Mouse (Mus musculus): ENCODE results near the gene Zfp212. TPM values are rescaled to one million over a fixed set of nuclear protein-coding genes. Genes with fewer than 3 reads are reported as not detected.

Zfp212 gene
- total RNA-seq, 2 experiments from 2014 or later = 17.3 to 19.1 TPM

GRCm38 (mm10) chr6:47903587-47903986, 16.7 kb upstream of the Zfp212 start:
- TF ChIP-seq CTCF (IDR thresholded peaks at IDR 0.05) = no peak
- no peak overlapping the region for H3K4me3 ChIP-seq
- DNase-seq (ENCODE audit: extremely low spot score in 1 of 2, low spot score in 2 of 2) = no peak
- intact Hi-C loops (cut with DNase I) = no loop called here
- no peak overlapping the region for H3K27ac ChIP-seq

GRCm38 (mm10) chr6:47904361-47904760, 15.9 kb upstream of the Zfp212 start:
- TF ChIP-seq CTCF (IDR thresholded peaks at IDR 0.05) = no peak
- DNase-seq (ENCODE audit: extremely low spot score in 1 of 2, low spot score in 2 of 2) = no peak
- Histone ChIP-seq H3K27ac (no peak overlapping the region), H3K4me3 (no peak overlapping the region)
- intact Hi-C loops (cut with DNase I) = no loop called here

- TF ChIP-seq CTCF (IDR thresholded peaks at IDR 0.05) = no peak
- no peak overlapping the region for H3K27ac ChIP-seq
- no peak for DNase-seq (ENCODE audit: extremely low spot score in 1 of 2, low spot score in 2 of 2)
- no peak overlapping the region for H3K4me3 ChIP-seq
- intact Hi-C loops (cut with DNase I) = no loop called here
Observed at GRCm38 (mm10) chr6:47904917-47905695, 15.2 kb upstream of the Zfp212 start.

GRCm38 (mm10) chr6:47906326-47906725, 13.9 kb upstream of the Zfp212 start:
- Histone ChIP-seq H3K27ac (no peak overlapping the region), H3K4me3 (no peak overlapping the region)
- intact Hi-C loops (cut with DNase I) = no loop called here
- DNase-seq (ENCODE audit: extremely low spot score in 1 of 2, low spot score in 2 of 2) = no peak
- no peak for TF ChIP-seq CTCF (IDR thresholded peaks at IDR 0.05)

GRCm38 (mm10) chr6:47909007-47909406, 11.3 kb upstream of the Zfp212 start:
- DNase-seq (ENCODE audit: extremely low spot score in 1 of 2, low spot score in 2 of 2) = no peak
- no peak for TF ChIP-seq CTCF (IDR thresholded peaks at IDR 0.05)
- H3K27ac ChIP-seq = no peak overlapping the region
- H3K4me3 ChIP-seq = no peak overlapping the region
- intact Hi-C loops (cut with DNase I) = no loop called here

- intact Hi-C loops (cut with DNase I) = no loop called here
- no peak overlapping the region for H3K4me3 ChIP-seq
- H3K27ac ChIP-seq = no peak overlapping the region
- no peak for DNase-seq (ENCODE audit: extremely low spot score in 1 of 2, low spot score in 2 of 2)
- TF ChIP-seq CTCF (IDR thresholded peaks at IDR 0.05) = no peak
Observed at GRCm38 (mm10) chr6:47911650-47912049, 8.6 kb upstream of the Zfp212 start.

GRCm38 (mm10) chr6:47912991-47913390, 7.3 kb upstream of the Zfp212 start:
- no peak for DNase-seq (ENCODE audit: extremely low spot score in 1 of 2, low spot score in 2 of 2)
- intact Hi-C loops (cut with DNase I) = no loop called here
- no peak for TF ChIP-seq CTCF (IDR thresholded peaks at IDR 0.05)
- Histone ChIP-seq H3K27ac (no peak overlapping the region), H3K4me3 (no peak overlapping the region)

- intact Hi-C loops (cut with DNase I) = no loop called here
- TF ChIP-seq CTCF (IDR thresholded peaks at IDR 0.05) = no peak
- H3K4me3 ChIP-seq = no peak overlapping the region
- no peak overlapping the region for H3K27ac ChIP-seq
- no peak for DNase-seq (ENCODE audit: extremely low spot score in 1 of 2, low spot score in 2 of 2)
Observed at GRCm38 (mm10) chr6:47917051-47917450, 3.2 kb upstream of the Zfp212 start.

- no peak overlapping the region for H3K27ac ChIP-seq
- no peak overlapping the region for H3K4me3 ChIP-seq
- no peak for TF ChIP-seq CTCF (IDR thresholded peaks at IDR 0.05)
- no peak for DNase-seq (ENCODE audit: extremely low spot score in 1 of 2, low spot score in 2 of 2)
- intact Hi-C loops (cut with DNase I) = no loop called here
Observed at GRCm38 (mm10) chr6:47918768-47919274, 1.5 kb upstream of the Zfp212 start.

- H3K27ac ChIP-seq = peak overlapping the region; percentile 98
- DNase-seq (ENCODE audit: extremely low spot score in 1 of 2, low spot score in 2 of 2) = no peak
- peak overlapping the region; percentile 71 for H3K4me3 ChIP-seq
- intact Hi-C loops (cut with DNase I) = loop anchor here (2.0 kb wide), 2 partner anchors 43 to 97 kb away; partner anchors contain the start of gene Zfp282
- TF ChIP-seq CTCF (IDR thresholded peaks at IDR 0.05) = no peak
Observed at GRCm38 (mm10) chr6:47919646-47920446, 430 bp upstream of the Zfp212 start.

GRCm38 (mm10) chr6:47942461-47942860, 22.2 kb downstream of the Zfp212 start:
- peak overlapping the region; percentile 49 for H3K4me3 ChIP-seq
- no peak for DNase-seq (ENCODE audit: extremely low spot score in 1 of 2, low spot score in 2 of 2)
- intact Hi-C loops (cut with DNase I) = no loop called here
- no peak overlapping the region for H3K27ac ChIP-seq
- TF ChIP-seq CTCF (IDR thresholded peaks at IDR 0.05) = no peak

GRCm38 (mm10) chr6:47943021-47943691, 22.9 kb downstream of the Zfp212 start:
- H3K27ac ChIP-seq = no peak overlapping the region
- intact Hi-C loops (cut with DNase I) = no loop called here
- peak; percentile 53 for TF ChIP-seq CTCF (IDR thresholded peaks at IDR 0.05)
- H3K4me3 ChIP-seq = peak overlapping the region; percentile 49
- DNase-seq (ENCODE audit: extremely low spot score in 1 of 2, low spot score in 2 of 2) = peak; percentile 53 to 62

Measured in left cerebral cortex, adult 2 months (tissue).